Mouse (Mus musculus): Measurements from ENCODE around the gene Zfp27.
"Not testable (repeated sequence)": the region's sequence is repeated elsewhere in the genome, so short reads cannot be mapped to it uniquely, and the experiment has no call there.

The Zfp27 gene

DNA sequence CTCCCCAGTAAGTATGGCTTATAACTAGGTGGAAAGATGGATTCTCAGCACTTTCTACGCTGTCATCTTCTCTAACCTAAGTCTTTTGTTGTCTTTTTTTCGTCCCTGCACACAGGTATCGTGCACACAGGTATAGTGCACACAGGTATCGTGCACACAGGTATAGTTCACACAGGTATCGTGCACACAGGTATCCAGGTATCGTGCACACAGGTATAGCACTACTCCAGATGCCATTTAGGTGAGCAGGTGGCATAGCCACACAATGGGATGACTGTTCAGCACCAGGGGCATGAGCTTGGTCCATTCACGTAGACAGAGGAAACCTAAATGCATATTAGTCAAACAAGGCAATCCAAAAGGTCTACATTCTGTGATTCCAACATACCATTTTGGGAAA is 15.9 kb downstream of the Zfp27 start:
- in situ Hi-C loops (cut with MboI): no loop called here

DNA sequence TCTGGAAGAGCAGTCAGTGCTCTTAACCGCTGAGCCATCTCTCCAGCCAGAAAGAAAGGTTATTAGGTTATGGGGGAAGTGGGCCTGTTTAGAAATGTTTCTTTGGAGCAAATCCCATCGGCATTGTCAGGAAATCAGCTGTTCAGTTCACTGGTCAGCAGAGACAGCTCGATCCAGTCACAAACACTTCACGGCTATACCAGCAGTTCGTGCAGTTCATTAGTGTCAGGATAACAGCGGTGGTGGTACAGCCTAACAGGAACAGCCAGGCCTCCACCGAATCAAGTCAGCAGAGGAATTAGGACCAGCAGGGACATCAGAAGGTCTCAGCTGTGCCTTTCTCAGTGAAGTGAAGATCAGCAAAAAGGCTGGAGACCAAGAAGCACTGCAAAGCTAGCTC is 25.5 kb downstream of the Zfp27 start:
- in situ Hi-C loops (cut with MboI): no loop called here

DNA sequence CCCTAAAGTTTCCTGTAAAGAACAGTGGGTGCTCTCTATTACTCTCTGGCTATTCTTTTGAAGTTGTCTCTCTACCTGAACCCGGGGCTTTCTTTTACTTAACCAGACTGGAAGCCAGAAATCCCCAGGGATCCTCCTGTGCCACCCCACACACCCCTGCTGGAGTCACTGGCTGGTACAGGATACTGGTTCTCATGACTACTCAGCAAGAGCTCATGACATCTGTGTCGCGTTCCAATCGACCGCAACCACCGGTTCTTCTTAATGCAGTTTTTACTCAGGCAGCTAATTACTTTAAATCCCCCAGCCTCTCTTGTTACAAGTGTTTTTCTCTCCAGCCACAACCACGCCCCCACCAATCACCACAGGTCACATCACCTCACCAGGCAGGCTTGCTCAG is 26.3 kb downstream of the Zfp27 start:
- in situ Hi-C loops (cut with MboI): no loop called here

DNA sequence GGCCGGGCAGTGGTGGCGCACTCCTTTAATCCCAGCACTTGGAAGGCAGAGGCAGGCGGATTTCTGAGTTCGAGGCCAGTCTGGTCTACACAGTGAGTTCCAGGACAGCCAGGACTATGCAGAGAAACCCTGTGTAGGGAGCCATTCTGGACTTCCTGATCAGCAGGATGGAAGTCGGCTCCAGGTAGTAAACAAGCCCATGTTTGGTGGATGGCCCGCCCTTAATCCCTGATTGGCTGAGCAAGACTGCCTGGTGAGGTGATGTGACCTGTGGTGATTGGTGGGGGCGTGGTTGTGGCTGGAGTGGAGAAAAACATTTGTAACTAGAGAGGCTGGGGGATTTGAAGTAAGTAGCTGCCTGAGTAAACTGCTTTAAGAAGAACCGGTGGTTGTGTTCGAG is 28.8 kb downstream of the Zfp27 start:
- in situ Hi-C loops (cut with MboI): not testable (repeated sequence)

DNA sequence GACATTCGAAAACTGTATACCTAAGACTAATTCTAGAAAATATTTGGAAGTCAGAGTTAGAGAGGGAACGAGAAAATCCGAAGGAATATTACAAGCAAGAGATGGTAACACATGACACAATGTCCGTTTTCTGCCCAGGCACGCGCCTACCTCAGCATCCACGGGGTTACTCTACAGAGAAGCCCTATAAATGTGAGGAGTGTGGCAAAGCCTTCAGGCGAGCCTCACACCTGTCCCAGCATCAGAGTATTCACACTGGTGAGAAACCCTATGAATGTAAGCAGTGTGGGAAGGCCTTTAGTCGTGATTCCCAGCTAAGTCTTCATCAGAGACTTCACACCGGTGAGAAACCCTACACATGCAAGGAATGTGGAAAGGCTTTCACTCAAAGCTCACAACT is 32.1 kb downstream of the Zfp27 start:
- in situ Hi-C loops (cut with MboI): no loop called here

DNA sequence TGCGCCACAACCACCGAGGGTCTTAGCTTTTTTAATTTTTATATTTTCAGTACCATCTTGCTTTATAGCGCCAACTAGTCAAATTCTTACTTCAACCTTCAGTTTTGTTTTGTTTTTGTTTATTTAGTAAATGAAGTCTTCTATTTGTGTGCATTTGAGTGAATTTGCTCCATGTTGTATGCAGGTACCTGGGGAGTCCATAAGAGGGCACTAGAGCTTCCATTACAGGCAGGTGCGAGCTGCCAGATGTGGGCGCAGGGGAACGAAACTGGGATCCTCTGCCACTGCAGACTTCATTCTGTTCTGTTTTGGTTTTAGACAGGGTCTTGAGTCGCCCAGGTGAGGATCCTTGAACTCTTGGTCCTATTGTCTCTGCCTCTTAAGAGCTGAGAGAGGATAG is 44.7 kb downstream of the Zfp27 start:
- in situ Hi-C loops (cut with MboI): no loop called here

DNA sequence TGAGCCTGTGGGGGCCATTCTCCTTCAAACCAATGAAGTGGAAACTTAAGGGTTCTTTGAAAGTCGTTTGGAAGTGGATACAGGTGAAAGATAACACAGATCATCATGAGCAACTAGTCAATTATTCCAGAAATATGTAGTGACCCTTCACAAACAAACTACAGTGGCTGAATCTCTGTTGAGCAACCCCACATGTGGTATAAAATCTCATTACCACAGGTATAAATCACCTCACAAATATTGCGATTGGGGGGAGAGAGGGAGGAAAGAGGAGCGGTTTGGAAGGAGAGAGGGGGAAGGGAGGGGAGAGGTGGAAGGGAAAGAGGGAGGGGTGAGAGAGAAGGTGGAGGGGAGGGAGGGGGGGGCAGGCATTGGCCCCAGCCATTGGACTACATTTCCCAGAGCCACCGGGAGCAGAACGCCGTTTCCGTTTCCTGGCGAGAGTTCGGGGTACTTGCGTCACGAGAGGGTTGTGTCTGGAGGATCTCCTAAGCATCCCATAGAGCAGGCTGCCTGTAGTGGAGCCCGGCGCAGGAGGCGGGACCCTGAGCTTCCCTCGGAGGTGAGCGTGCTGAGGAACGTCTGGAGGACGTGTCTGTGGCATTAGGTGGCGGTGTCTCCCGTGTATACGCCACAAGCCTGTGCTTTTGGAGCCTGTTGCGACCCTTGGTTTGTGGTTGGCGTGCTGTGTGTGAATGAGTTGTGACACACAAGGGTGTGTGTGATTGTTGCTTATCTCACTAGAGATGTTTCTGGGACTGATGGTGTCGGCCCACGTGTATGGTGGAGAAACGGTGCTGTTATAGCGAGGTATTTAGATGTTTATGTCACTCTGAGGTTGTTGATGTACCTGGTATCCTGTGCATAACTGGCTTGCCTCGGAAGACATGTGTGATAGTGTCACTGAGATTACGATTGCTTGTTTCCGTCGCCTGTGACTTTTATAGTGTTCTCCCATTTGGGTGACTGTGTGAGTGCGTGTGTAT is 46.5 kb downstream of the Zfp27 start, which contains the start of gene Zfp420:
Gene Zfp420, plus strand, starts transcription at position 448 of the 986 bp plus-strand sequence.
- in situ Hi-C loops (cut with MboI): no loop called here

DNA sequence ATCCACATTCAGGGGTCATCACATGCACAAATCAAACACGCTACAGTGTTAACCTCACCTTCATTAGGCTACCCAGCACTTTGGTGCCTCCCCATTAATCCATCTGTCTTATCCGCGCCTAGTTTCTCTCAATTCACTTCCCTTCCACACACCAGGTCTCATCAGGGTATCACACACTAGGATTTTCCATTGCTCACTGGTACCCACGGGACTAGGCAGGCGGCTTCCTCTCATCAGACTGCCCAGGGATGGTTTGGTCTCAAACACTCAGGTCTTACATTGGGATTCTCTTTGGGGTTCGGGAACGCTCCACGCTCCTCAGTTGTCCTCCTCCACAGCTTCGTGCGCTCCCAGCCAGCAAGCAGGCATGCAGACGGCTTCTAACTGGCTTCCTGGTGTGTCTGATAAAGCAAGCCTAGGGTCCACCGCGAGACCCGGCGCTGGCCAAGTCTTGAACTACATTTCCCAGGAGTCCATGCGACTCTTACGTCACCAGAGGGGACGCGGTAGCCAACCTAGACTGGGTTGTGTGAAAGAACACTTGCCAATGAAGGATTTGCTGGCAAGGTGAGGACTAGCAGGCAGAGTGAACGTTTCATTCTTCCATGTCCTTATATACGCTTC is 53.0 kb downstream of the Zfp27 start, which contains the start of gene Zfp940:
Gene Zfp940, minus strand, starts transcription at position 451 of the 624 bp plus-strand sequence.
- in situ Hi-C loops (cut with MboI): no loop called here

DNA sequence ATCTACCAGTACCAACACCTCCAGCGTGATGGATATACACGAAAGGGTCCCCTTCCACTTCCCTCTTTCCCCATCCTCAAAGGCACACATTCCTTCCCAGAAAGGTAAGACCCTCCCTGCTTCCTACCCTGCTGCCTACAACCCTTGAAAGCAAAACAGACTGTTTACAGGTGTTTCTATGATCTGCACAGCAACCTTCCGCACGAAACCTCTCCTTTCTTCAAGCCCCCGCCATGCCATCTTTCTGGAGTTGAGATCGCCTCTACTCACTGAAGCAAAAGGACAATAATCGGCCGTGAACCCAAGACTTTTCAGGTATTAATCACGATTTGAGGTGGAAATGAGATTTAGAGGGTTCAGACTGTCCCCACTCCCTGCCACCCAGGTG is 53.5 kb downstream of the Zfp27 start:
- in situ Hi-C loops (cut with MboI): no loop called here

DNA sequence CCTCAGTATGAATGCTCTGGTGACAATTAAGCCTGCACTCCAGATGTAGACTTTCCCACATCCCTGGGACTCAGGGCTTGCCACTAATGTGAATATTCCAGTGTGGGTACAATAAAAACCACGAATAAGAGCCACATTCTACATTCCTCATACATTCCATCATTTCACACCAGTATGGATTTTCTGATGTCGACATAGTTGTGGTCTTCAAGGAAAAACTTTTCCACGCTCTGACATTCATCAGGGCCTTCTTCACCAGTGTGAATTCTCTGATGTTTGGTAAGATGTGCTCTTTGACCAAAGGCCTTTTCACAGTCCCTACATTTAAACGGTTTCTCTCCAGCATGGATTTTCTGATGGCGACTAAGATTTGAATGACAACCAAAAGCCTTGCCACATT is 61.8 kb downstream of the Zfp27 start:
- in situ Hi-C loops (cut with MboI): no loop called here
